Mouse (Mus musculus) liver, postnatal 0 days (tissue): Measurements from ENCODE around the gene Cldn10.

Source experiments
- CTCF ChIP-seq: sonication (generic); IDR thresholded peaks from 2 replicates; pipeline ENCODE4 v1.5.1; 2016; ENCODE audit warnings: antibody characterized with exemption, low read depth
- EP300 ChIP-seq: IDR thresholded peaks from 2 replicates; pipeline ENCODE4 v1.6.1; 2016; ENCODE audit warnings: antibody characterized with exemption, low read depth, mild to moderate bottlenecking

- TF ChIP-seq CTCF (no peak), EP300 (no peak)
Measured at GRCm38 (mm10) chr14:118813111-118813510, 25.4 kb downstream of the Cldn10 start.
